Mouse (Mus musculus) ES-E14 (cell line): ENCODE data around the gene Bbs2. TPM values are rescaled to one million over a fixed set of nuclear protein-coding genes. Genes with fewer than 3 reads are reported as not detected.

Source experiments
- DNase-seq: peaks from one replicate; pipeline ENCODE4 v3.0.0-alpha.2; 2013; ENCODE audit warnings: low read depth, low spot score
- H3K27ac ChIP-seq: 2 replicates; pipeline ENCODE4 v1.5.1; 2012; ENCODE audit warnings: low read depth, mild to moderate bottlenecking, low read length, moderate library complexity, mixed read lengths; ENCODE audit not compliant: poor library complexity, insufficient read depth, severe bottlenecking
- H3K36me3 ChIP-seq: 2 replicates; pipeline ENCODE4 v1.6.1; 2012; ENCODE audit warnings: mild to moderate bottlenecking, low read length, moderate library complexity, mixed read lengths; ENCODE audit not compliant: control insufficient read depth, poor library complexity, insufficient read depth, severe bottlenecking
- H3K4me1 ChIP-seq, 2 experiments: fragments of 150-350 bp in 1 of 2; sonication (generic) in 1 of 2; 2 replicates each; pipeline ENCODE4 v1.6.1; 2012; ENCODE audit warnings: low read length in 2 of 2, mild to moderate bottlenecking in 1 of 2, mixed read lengths in 1 of 2; ENCODE audit not compliant: control insufficient read depth in 2 of 2, insufficient read depth in 2 of 2, poor library complexity in 1 of 2
- H3K4me3 ChIP-seq, 2 experiments: fragments of 150-350 bp in 1 of 2; sonication (generic) in 1 of 2; 2 replicates each; pipeline ENCODE4 v1.5.1; 2012; ENCODE audit warnings: low read length in 2 of 2, low read depth in 1 of 2, mild to moderate bottlenecking in 1 of 2, mixed read lengths in 1 of 2; ENCODE audit not compliant: insufficient read depth in 1 of 2, poor library complexity in 1 of 2, severe bottlenecking in 1 of 2
- H3K9ac ChIP-seq: 2 replicates; pipeline ENCODE4 v1.6.1; 2012; ENCODE audit warnings: low read depth, mild to moderate bottlenecking, low read length, mixed read lengths; ENCODE audit not compliant: poor library complexity, insufficient read depth, severe bottlenecking
- H3K9me3 ChIP-seq: fragments of 150-350 bp; sonication (generic); 2 replicates; pipeline ENCODE4 v1.6.1; 2012; ENCODE audit warnings: low read depth, mild to moderate bottlenecking, low read length; ENCODE audit not compliant: control insufficient read depth, insufficient read depth
- CHD2 ChIP-seq: IDR thresholded peaks from 2 replicates; pipeline ENCODE4 v1.6.1; 2014; ENCODE audit warnings: mild to moderate bottlenecking, low read depth, low read length, inconsistent platforms
- HCFC1 ChIP-seq: IDR thresholded peaks from 2 replicates; pipeline ENCODE4 v1.6.1; 2012; ENCODE audit warnings: low read length, inconsistent platforms, borderline replicate concordance; ENCODE audit not compliant: insufficient read depth
- MAFK ChIP-seq: IDR thresholded peaks from 2 replicates; pipeline ENCODE4 v1.6.1; 2014; ENCODE audit warnings: mild to moderate bottlenecking, low read depth, low read length, inconsistent platforms; ENCODE audit not compliant: insufficient read depth
- ZC3H11A ChIP-seq: IDR thresholded peaks from 2 replicates; pipeline ENCODE4 v1.6.1; 2012; ENCODE audit warnings: low read depth, mild to moderate bottlenecking, inconsistent platforms, low read length, borderline replicate concordance
- ZNF384 ChIP-seq: IDR thresholded peaks from 2 replicates; pipeline ENCODE4 v1.6.1; 2012; ENCODE audit warnings: low read depth, low read length, inconsistent platforms
- in situ Hi-C, 2 experiments: fragments of 600-800 bp; cut with MboI; formaldehyde crosslinking; loops; one replicate each; pipeline ENCODE4 v1.15.1; 2025; ENCODE audit warnings: low sequenced_read_pairs in 2 of 2, inconsistent platforms in 1 of 2; ENCODE audit not compliant: unreplicated experiment in 2 of 2
- total RNA-seq: library from RNA; depleted of rRNA; stranded (reverse); fragments of 300-350 nt; gene quantifications from 2 replicates; pipeline ENCODE4 v1.2.3, GENCODE M21; 2012; rRNA removed

The Bbs2 gene
- total RNA-seq, 1 experiment, result 26.0 TPM

DNA sequence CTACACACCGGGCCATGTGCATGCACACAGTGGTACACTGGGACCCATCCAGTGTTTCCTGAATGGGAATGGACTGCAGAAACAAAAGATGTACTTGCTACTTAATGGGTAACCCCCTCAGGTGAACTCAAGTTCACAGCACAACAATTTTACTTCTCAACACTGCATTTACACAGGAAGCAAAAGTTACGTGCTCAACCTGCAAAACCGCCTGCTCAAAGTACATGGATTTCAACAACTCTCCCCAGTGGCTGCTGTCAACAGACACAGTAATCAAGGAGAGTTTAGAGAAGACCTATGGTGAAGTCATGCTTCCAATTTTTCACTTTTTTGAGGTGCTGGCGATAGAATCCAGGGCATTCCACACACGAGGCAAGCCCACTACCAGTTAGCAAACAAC is 63.5 kb downstream of the Bbs2 start:
- DNase-seq, result no peak
- Histone ChIP-seq H3K36me3 (peaks cover 5% of the 10 kb centered on the region), H3K4me1 (peaks cover 11 to 12% of the 10 kb centered on the region in 2 experiments), H3K9ac (peak overlapping the region; percentile 10; the same call in 1 of the 2 replicates), H3K4me3 (peak overlapping the region; percentile 17 to 81; a peak in 3 of 4 replicates), H3K27ac (no peak overlapping the region), H3K9me3 (no peaks in the 10 kb centered on the region)
- TF ChIP-seq MAFK (no peak), ZNF384 (no peak), CHD2 (no peak), ZC3H11A (no peak), HCFC1 (no peak)
- in situ Hi-C loops, result no loop called here

DNA sequence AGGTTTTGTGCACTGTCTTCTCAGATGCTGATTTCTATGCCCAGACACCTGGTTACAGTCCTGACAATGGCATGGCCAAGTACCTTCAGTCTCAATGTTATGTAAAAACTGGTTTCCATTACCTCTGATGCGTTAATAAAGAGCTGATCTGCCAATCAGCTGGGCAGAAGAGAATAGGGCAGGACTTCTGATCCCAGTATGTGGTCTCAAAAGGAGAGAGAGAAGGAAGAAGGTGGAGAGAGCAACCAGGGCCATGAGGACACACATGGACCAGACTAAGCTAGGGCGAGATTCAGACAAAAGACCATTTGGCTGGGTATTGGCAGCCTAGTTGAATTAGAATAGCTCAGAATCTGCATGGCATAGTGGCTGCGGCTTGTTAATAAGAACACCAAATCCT is 65.1 kb downstream of the Bbs2 start:
- peaks cover 12% of the 10 kb centered on the region for H3K36me3 ChIP-seq
- in situ Hi-C loops, result no loop called here
- DNase-seq, result no peak
- TF ChIP-seq CHD2 (no peak), HCFC1 (no peak), ZNF384 (no peak), ZC3H11A (no peak), MAFK (no peak)
- no peak overlapping the region for H3K4me3 ChIP-seq
- no peak overlapping the region for H3K27ac ChIP-seq
- peaks cover 11 to 12% of the 10 kb centered on the region in 2 experiments for H3K4me1 ChIP-seq
- H3K9ac ChIP-seq, result no peak overlapping the region
- H3K9me3 ChIP-seq, result no peaks in the 10 kb centered on the region

DNA sequence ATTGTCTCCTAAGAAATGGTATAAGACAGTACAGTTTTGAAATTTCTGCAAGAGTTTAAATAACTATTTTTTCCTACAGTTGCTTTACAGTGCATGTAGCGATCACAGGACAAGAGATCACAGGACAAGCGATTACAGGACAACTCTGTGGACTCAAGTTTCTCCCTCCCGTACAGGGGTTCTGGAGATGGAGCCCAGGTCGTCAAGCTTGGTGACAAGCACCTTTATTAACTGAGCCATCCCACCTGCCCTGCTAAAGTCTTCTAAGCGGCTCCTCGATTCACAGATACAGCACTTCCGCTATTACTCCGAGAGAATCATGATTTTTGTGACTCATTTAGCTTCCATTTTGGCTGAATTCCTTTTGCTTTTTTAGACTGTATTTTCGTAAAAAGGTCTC is 69.0 kb downstream of the Bbs2 start:
- in situ Hi-C loops, result no loop called here

DNA sequence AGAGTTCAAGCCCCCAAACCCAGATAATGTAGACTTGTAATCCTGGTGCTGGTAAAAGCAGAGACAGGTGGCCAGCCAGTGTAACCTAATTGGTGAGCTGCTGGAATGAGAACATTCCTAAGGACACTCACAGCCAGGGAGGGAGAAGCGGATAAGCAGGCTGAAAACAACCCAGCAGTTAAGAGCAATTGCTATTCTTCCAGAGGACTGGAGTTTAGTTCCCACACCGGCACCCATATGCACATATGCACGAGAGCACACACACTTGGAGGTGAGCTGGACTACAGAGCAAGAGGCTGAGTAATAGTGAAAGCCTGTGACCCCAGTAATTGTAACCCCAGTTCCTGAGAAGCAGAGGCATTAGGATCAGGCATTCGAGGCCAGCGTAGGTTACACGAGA is 74.8 kb downstream of the Bbs2 start:
- Histone ChIP-seq H3K4me1 (no peaks in the 10 kb centered on the region), H3K36me3 (peaks cover 34% of the 10 kb centered on the region), H3K9ac (no peak overlapping the region), H3K9me3 (no peaks in the 10 kb centered on the region), H3K4me3 (no peak overlapping the region), H3K27ac (no peak overlapping the region)
- TF ChIP-seq ZNF384 (no peak), ZC3H11A (no peak), HCFC1 (no peak), CHD2 (no peak), MAFK (no peak)
- in situ Hi-C loops, result no loop called here
- DNase-seq, result no peak

More for the DNA sequence above, 69.0 kb downstream of the Bbs2 start:
- no peak for TF ChIP-seq ZC3H11A
- TF ChIP-seq CHD2, result no peak
- TF ChIP-seq HCFC1, result no peak
- TF ChIP-seq ZNF384, result no peak
- no peak for TF ChIP-seq MAFK
- no peaks in the 10 kb centered on the region for H3K9me3 ChIP-seq
- no peak overlapping the region for H3K27ac ChIP-seq
- DNase-seq, result no peak
- peaks cover 5 to 10% of the 10 kb centered on the region in 2 experiments; a peak in 3 of 4 replicates for H3K4me1 ChIP-seq
- peaks cover 24% of the 10 kb centered on the region for H3K36me3 ChIP-seq
- H3K4me3 ChIP-seq, result no peak overlapping the region
- H3K9ac ChIP-seq, result no peak overlapping the region

Other genes with a start within 250 kb of the Bbs2 start
- 67.1 and 73.6 TPM in 2 replicates for gene Amfr, start 86.1 kb downstream of the Bbs2 start, total RNA-seq
- 139 and 152 TPM in 2 replicates for gene Nudt21, start 61.9 kb downstream of the Bbs2 start, total RNA-seq
- gene Ogfod1, start 61.7 kb downstream of the Bbs2 start, total RNA-seq, result 17.0 and 19.1 TPM in 2 replicates
- gene Mt4, start 38.3 kb upstream of the Bbs2 start, total RNA-seq, result 1.6 and 6.4 TPM in 2 replicates
- 2.1 and 6.6 TPM in 2 replicates for gene Mt3, start 53.7 kb upstream of the Bbs2 start, total RNA-seq
- gene Mt2, start 73.7 kb upstream of the Bbs2 start, total RNA-seq, result 541 and 635 TPM in 2 replicates
- gene Mt1, start 80.2 kb upstream of the Bbs2 start, total RNA-seq, result 306 and 332 TPM in 2 replicates
- 82.8 and 92.5 TPM in 2 replicates for gene Nup93, start 115.6 kb upstream of the Bbs2 start, total RNA-seq
- 0.94 and 1.3 TPM in 2 replicates for gene Slc12a3, start 230.3 kb upstream of the Bbs2 start, total RNA-seq